Mouse (Mus musculus) intestine, embryonic 16.5 days (tissue): Measurements from ENCODE around the gene Rab30. TPM values are rescaled to one million over a fixed set of nuclear protein-coding genes. Genes with fewer than 3 reads are reported as not detected.

Experiments used
- ATAC-seq: fragments of 200-750 bp; cut with Nextera tagmentation; 2 replicates; pipeline ENCODE4 v1.8.0; 2017; ENCODE audit warnings: moderate TSS enrichment, moderate library complexity
- H3K27ac ChIP-seq: fragments of 300-500 bp; sonication (generic); 2 replicates; pipeline ENCODE4 v1.5.1; 2014; ENCODE audit warnings: mild to moderate bottlenecking, low read length
- H3K27me3 ChIP-seq: fragments of 300-500 bp; sonication (generic); replicated peaks from 2 replicates; pipeline ENCODE4 v1.6.1; 2014; ENCODE audit warnings: low read length, control low read depth, mixed read lengths; ENCODE audit not compliant: control insufficient read depth, insufficient read depth
- H3K36me3 ChIP-seq: fragments of 300-500 bp; sonication (generic); 2 replicates; pipeline ENCODE4 v1.6.1; 2014; ENCODE audit warnings: low read length, control low read depth; ENCODE audit not compliant: control insufficient read depth, insufficient read depth
- H3K4me1 ChIP-seq: fragments of 300-500 bp; sonication (generic); 2 replicates; pipeline ENCODE4 v1.6.1; 2014; ENCODE audit warnings: low read length, control low read depth, mixed read lengths; ENCODE audit not compliant: control insufficient read depth, insufficient read depth
- H3K4me2 ChIP-seq: fragments of 300-500 bp; sonication (generic); 2 replicates; pipeline ENCODE4 v1.6.1; 2014; ENCODE audit warnings: low read depth, low read length, control low read depth
- H3K4me3 ChIP-seq: fragments of 300-500 bp; sonication (generic); 2 replicates; pipeline ENCODE4 v1.5.1; 2014; ENCODE audit warnings: mild to moderate bottlenecking, low read length
- H3K9ac ChIP-seq: fragments of 300-500 bp; sonication (generic); 2 replicates; pipeline ENCODE4 v1.6.1; 2014; ENCODE audit warnings: low read depth, low read length
- H3K9me3 ChIP-seq: fragments of 300-500 bp; sonication (generic); 2 replicates; pipeline ENCODE4 v1.6.1; 2016; ENCODE audit warnings: low read length, control low read depth; ENCODE audit not compliant: control insufficient read depth
- WGBS: fragments of 180-500 bp; shearing (Covaris S2); extraction: QIAGEN DNeasy Blood & Tissue Kit; methylation state at CpG from one replicate; pipeline ENCODE4 v1.1.7; 2014; 5-methylcytosine and 5-hydroxymethylcytosine counted together
- polyA plus RNA-seq: library from polyadenylated mRNA; unstranded; fragments of >200 nt; fragmentation: Nextera tagmentation; extraction: Ambion mirVana; gene quantifications from 2 replicates; pipeline ENCODE4 v1.2.1, GENCODE M21; 2015

The Rab30 gene
- polyA plus RNA-seq, 1 experiment from 2014 or later = 30.3 TPM

DNA sequence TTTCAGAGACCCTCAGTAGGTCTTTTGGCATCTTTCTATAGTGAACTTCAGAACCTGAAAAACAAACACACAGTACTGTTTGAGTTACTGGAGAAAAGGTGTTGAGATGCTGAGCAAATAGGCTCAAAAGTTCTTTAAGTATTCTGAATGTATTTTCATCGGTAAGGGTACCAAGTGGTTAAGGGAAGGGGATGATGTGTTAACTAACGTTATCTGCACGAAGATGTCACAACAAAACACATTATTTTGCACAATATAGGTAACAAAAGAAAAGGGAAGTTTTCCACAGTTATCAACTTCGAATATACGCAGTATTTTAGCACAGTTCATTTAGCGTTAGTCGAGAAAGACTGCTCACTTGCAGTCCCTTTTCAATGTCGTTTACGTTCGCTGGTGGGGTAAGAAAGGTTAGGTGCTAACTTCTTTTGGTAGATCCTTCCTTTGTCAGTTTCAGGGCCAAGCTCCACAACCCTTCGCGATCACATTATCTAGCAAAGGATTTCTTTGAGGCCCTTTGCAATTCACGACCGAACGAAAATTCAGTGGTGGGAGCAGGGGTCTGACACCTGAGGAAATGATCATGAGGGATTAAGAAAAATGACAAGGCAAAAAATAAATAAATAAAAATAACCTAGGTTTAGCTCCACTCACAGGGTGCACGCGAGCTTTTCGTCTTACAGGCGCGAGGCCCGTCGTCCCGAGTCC, 840 bp upstream of the Rab30 start:
- Histone ChIP-seq H3K4me2 (peak overlapping the region; percentile 68), H3K27ac (peak overlapping the region; percentile 83), H3K36me3 (0 out of 2 replicates have a peak, but pooled peaks cover 2% of the 10 kb centered on the region), H3K9me3 (no peaks in the 10 kb centered on the region), H3K27me3 (no peaks in the 10 kb centered on the region), H3K4me1 (peaks cover 18% of the 10 kb centered on the region), H3K9ac (peak overlapping the region; percentile 89), H3K4me3 (peak overlapping the region; percentile 74)
- WGBS = 2% methylated on average over 23 of the region's 23 CpGs
- ATAC-seq = no peak

GRCm38 (mm10) chr7:92741861-92742249, 452 bp downstream of the Rab30 start:
- H3K4me1 ChIP-seq = peaks cover 18% of the 10 kb centered on the region
- peak overlapping the region; percentile 72 for H3K9ac ChIP-seq
- no peaks in the 10 kb centered on the region for H3K27me3 ChIP-seq
- peak; percentile 33 for ATAC-seq
- under 1% methylated on average over 9 of the region's 9 CpGs for WGBS
- peak overlapping the region; percentile 84 for H3K27ac ChIP-seq
- peak overlapping the region; percentile 77 for H3K4me2 ChIP-seq
- no peaks in the 10 kb centered on the region for H3K36me3 ChIP-seq
- peak overlapping the region; percentile 74 for H3K4me3 ChIP-seq
- no peaks in the 10 kb centered on the region for H3K9me3 ChIP-seq

DNA sequence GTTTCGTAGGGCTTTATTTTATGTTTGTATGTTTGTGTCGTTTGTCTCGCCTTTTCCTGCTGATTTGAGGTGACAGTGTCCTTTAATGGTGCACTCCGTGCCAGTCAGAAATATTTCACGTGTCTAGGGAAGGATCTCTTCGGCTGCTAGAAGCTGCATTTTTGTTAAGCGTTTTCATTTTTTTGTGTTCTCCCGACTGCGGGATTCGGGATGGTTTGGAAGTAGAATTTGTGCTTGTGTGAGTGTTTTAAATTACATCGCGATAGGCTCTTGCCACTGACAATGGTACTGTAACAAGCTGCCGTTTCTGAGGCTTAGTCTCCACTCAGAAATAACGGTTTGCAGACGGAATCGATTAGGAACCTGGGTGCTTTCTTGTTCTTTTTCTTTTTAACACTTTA, 938 bp downstream of the Rab30 start:
- H3K27ac ChIP-seq = peak overlapping the region; percentile 84
- no peak for ATAC-seq
- no peaks in the 10 kb centered on the region for H3K9me3 ChIP-seq
- 1% methylated on average over 16 of the region's 16 CpGs for WGBS
- peak overlapping the region; percentile 74 for H3K4me3 ChIP-seq
- peak overlapping the region; percentile 72 for H3K9ac ChIP-seq
- H3K4me2 ChIP-seq = peak overlapping the region; percentile 77
- H3K4me1 ChIP-seq = peaks cover 18% of the 10 kb centered on the region
- H3K36me3 ChIP-seq = no peaks in the 10 kb centered on the region
- no peaks in the 10 kb centered on the region for H3K27me3 ChIP-seq

DNA sequence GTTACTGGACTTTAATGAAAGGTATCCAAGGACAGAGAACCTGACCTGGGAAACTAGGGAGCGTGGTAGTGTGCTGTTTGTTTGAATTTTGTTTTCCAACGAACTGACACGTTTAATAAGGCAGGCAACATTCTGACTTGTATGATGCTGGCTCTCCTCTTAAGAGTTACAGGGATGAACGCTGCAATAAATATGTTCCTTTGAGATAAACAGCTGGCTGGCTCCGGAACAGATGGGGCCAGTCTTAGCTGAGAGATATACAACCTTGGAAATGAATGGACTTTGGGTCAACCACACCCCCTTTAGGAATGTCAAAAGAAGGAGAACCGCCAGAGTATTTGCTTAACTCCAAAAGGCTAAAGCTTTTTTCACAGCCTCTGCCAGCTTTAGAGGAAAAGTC, 1.4 kb downstream of the Rab30 start:
- no peaks in the 10 kb centered on the region for H3K9me3 ChIP-seq
- no peaks in the 10 kb centered on the region for H3K27me3 ChIP-seq
- under 1% methylated on average over 6 of the region's 6 CpGs for WGBS
- H3K9ac ChIP-seq = peak overlapping the region; percentile 72
- ATAC-seq = peak; percentile 26; the same call in 1 of the 2 replicates
- H3K36me3 ChIP-seq = no peaks in the 10 kb centered on the region
- peak overlapping the region; percentile 74 for H3K4me3 ChIP-seq
- H3K27ac ChIP-seq = peak overlapping the region; percentile 84
- H3K4me2 ChIP-seq = peak overlapping the region; percentile 77
- peaks cover 18% of the 10 kb centered on the region for H3K4me1 ChIP-seq

GRCm38 (mm10) chr7:92743325-92743724, 1.9 kb downstream of the Rab30 start:
- Histone ChIP-seq H3K9me3 (no peaks in the 10 kb centered on the region), H3K4me3 (peak overlapping the region; percentile 74), H3K36me3 (no peaks in the 10 kb centered on the region), H3K27me3 (no peaks in the 10 kb centered on the region), H3K27ac (peak overlapping the region; percentile 52), H3K4me1 (peaks cover 18% of the 10 kb centered on the region), H3K4me2 (peak overlapping the region; percentile 77), H3K9ac (peak overlapping the region; percentile 72)
- ATAC-seq = no peak
- 14% methylated on average over 6 of the region's 6 CpGs for WGBS

GRCm38 (mm10) chr7:92750395-92750794, 9.0 kb downstream of the Rab30 start:
- WGBS = 64% methylated on average over 2 of the region's 2 CpGs
- Histone ChIP-seq H3K36me3 (no peaks in the 10 kb centered on the region), H3K27me3 (no peaks in the 10 kb centered on the region), H3K9me3 (no peaks in the 10 kb centered on the region), H3K4me2 (no peak overlapping the region), H3K9ac (no peak overlapping the region), H3K27ac (no peak overlapping the region), H3K4me1 (no peaks in the 10 kb centered on the region), H3K4me3 (no peak overlapping the region)
- no peak for ATAC-seq

DNA sequence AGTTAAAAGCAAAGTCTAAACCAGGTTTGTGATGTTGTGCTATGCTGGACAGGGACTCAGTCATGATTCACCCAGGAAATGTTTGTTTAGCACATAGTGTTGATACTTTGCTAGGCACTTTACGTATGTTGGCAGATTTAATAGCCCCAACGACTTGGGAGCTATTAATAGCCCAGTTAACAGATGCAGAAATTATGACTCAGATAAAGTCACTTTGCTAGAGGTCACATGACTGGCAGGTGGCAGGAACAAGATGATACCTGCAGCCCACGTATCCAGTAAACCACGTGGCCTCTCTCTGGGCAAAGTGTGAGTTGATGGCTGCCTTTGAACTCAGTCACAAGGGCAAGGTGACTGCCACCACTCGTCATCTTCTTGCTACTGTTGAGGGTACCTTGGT, 16.7 kb downstream of the Rab30 start:
- no peak overlapping the region for H3K4me2 ChIP-seq
- no peaks in the 10 kb centered on the region for H3K36me3 ChIP-seq
- H3K4me1 ChIP-seq = no peaks in the 10 kb centered on the region
- 53% methylated on average over 5 of the region's 5 CpGs for WGBS
- H3K9ac ChIP-seq = no peak overlapping the region
- peak; percentile 86 for ATAC-seq
- H3K27ac ChIP-seq = no peak overlapping the region
- H3K27me3 ChIP-seq = no peaks in the 10 kb centered on the region
- no peaks in the 10 kb centered on the region for H3K9me3 ChIP-seq
- no peak overlapping the region for H3K4me3 ChIP-seq

DNA sequence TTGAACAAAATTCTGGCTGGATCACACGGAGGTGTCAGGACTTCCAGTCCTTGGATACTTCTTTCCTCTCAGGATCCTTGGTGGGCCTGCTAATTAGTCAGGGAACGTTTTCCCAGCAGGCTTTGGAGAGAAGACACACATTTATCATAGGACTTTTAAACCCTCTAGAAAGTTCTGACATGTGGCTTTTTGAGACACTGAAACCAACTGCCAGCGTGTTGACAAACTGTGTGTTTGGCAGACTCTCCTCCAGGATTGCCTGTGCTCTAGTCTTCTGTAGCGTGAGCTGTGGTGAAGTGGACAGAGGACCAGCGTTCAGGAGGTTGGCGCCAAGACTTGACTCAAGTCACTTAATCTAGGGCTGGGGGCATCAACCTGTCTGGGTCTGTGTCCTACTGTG, 19.2 kb downstream of the Rab30 start:
- Histone ChIP-seq H3K27ac (no peak overlapping the region), H3K4me2 (no peak overlapping the region), H3K36me3 (no peaks in the 10 kb centered on the region), H3K27me3 (no peaks in the 10 kb centered on the region), H3K4me1 (no peaks in the 10 kb centered on the region; the same call in 1 of the 2 replicates), H3K4me3 (no peak overlapping the region), H3K9me3 (no peaks in the 10 kb centered on the region), H3K9ac (no peak overlapping the region)
- 88% methylated on average over 6 of the region's 6 CpGs for WGBS
- no peak for ATAC-seq

- WGBS = 82% methylated on average over 9 of the region's 9 CpGs
- Histone ChIP-seq H3K9me3 (no peaks in the 10 kb centered on the region), H3K9ac (no peak overlapping the region), H3K27ac (no peak overlapping the region), H3K27me3 (no peaks in the 10 kb centered on the region), H3K4me1 (no peaks in the 10 kb centered on the region; the same call in 1 of the 2 replicates), H3K4me2 (no peak overlapping the region), H3K36me3 (no peaks in the 10 kb centered on the region), H3K4me3 (no peak overlapping the region)
- ATAC-seq = no peak
Observed at GRCm38 (mm10) chr7:92761161-92761560, 19.8 kb downstream of the Rab30 start.
